Mouse (Mus musculus) heart, embryonic 16.5 days (tissue): Measurements from ENCODE around the gene Klf13. TPM values are rescaled to one million over a fixed set of nuclear protein-coding genes. Genes with fewer than 3 reads are reported as not detected.

Experiments
- ATAC-seq: fragments of 200-750 bp; cut with Nextera tagmentation; replicated peaks from 2 replicates; pipeline ENCODE4 v1.8.0; 2017; ENCODE audit warnings: moderate number of reproducible peaks; ENCODE audit not compliant: insufficient read depth, low FRiP score; ENCODE audit errors: extremely low read depth
- H3K27ac ChIP-seq: fragments of 300-500 bp; sonication (generic); 2 replicates; pipeline ENCODE4 v1.5.1; 2014; ENCODE audit warnings: mild to moderate bottlenecking, low read length, control low read depth, moderate library complexity
- H3K27me3 ChIP-seq: fragments of 300-500 bp; sonication (generic); 2 replicates; pipeline ENCODE4 v1.6.1; 2014; ENCODE audit warnings: low read length, mixed read lengths; ENCODE audit not compliant: control insufficient read depth, insufficient read depth
- H3K36me3 ChIP-seq: fragments of 300-500 bp; sonication (generic); 2 replicates; pipeline ENCODE4 v1.6.1; 2014; ENCODE audit not compliant: control insufficient read depth, insufficient read depth
- H3K4me1 ChIP-seq: fragments of 300-500 bp; sonication (generic); 2 replicates; pipeline ENCODE4 v1.6.1; 2014; ENCODE audit warnings: low read length, mixed read lengths; ENCODE audit not compliant: control insufficient read depth, insufficient read depth
- H3K4me2 ChIP-seq: fragments of 300-500 bp; sonication (generic); 2 replicates; pipeline ENCODE4 v1.6.1; 2014; ENCODE audit warnings: low read depth, mild to moderate bottlenecking, control low read depth, low read length
- H3K4me3 ChIP-seq: fragments of 300-500 bp; sonication (generic); 2 replicates; pipeline ENCODE4 v1.5.1; 2014; ENCODE audit warnings: mild to moderate bottlenecking, control low read depth, low read length
- H3K9ac ChIP-seq: fragments of 300-500 bp; sonication (generic); 2 replicates; pipeline ENCODE4 v1.6.1; 2014; ENCODE audit warnings: low read length, control low read depth
- H3K9me3 ChIP-seq: fragments of 300-500 bp; sonication (generic); replicated peaks from 2 replicates; pipeline ENCODE4 v1.6.1; 2016; ENCODE audit warnings: low read length; ENCODE audit not compliant: control insufficient read depth
- WGBS: fragments of 180-500 bp; shearing (Covaris S2); extraction: QIAGEN DNeasy Blood & Tissue Kit; methylation state at CpG from one replicate; pipeline ENCODE4 v1.1.7; 2014; 5-methylcytosine and 5-hydroxymethylcytosine counted together
- polyA plus RNA-seq: library from polyadenylated mRNA; unstranded; fragments of >200 nt; fragmentation: Nextera tagmentation; extraction: Ambion mirVana; gene quantifications from 2 replicates; pipeline ENCODE4 v1.2.1, GENCODE M21; 2015

Klf13 gene
- polyA plus RNA-seq, 1 experiment from 2014 or later, result 24.2 TPM

DNA sequence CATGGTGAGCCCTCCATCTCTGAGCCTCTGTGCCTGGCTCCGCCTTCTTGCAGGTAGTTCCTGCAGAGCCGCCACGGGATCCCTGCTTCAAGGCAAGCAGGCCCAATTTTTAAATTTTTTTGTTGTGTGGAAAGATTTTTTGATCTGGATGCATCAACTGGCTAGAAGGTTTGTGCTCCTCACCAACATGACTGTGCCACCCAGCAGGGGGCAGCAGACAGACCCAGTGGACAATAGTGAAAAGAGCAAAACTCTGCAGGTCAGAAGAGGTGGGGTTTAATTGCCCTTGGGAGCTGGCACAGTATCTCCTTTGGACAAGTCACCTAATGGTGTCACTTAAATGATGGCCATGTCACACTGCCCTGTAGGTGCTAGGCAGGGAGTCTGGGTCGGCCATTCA, 83.4 kb downstream of the Klf13 start:
- Histone ChIP-seq H3K27ac (no peak overlapping the region), H3K36me3 (no peaks in the 10 kb centered on the region), H3K4me2 (no peak overlapping the region), H3K9me3 (no peaks in the 10 kb centered on the region), H3K4me1 (peaks cover 8% of the 10 kb centered on the region), H3K27me3 (no peaks in the 10 kb centered on the region), H3K9ac (no peak overlapping the region), H3K4me3 (no peak overlapping the region)
- WGBS, result 62% methylated on average over 4 of the region's 4 CpGs
- no peak for ATAC-seq

- H3K27ac ChIP-seq, result no peak overlapping the region
- H3K9me3 ChIP-seq, result no peaks in the 10 kb centered on the region
- no peaks in the 10 kb centered on the region for H3K27me3 ChIP-seq
- H3K4me3 ChIP-seq, result no peak overlapping the region
- H3K4me1 ChIP-seq, result no peaks in the 10 kb centered on the region
- 42% methylated on average over 7 of the region's 7 CpGs for WGBS
- no peak overlapping the region for H3K9ac ChIP-seq
- no peak for ATAC-seq
- H3K36me3 ChIP-seq, result no peaks in the 10 kb centered on the region
- no peak overlapping the region for H3K4me2 ChIP-seq
Observed at GRCm38 (mm10) chr7:63851841-63852533, 86.7 kb downstream of the Klf13 start.

Other genes with a start within 250 kb of the Klf13 start
- gene E030018B13Rik, start 22.1 kb downstream of the Klf13 start, polyA plus RNA-seq, result 0.18 TPM in 1 of 2 replicates, not detected in the other
- gene Trpm1, start 214.9 kb upstream of the Klf13 start, polyA plus RNA-seq, result 0.32 TPM in 1 of 2 replicates, not detected in the other